Mouse (Mus musculus) left cerebral cortex, adult 9 months (tissue): Measurements from ENCODE around the gene Lingo3.
"Not testable (repeated sequence)": the region's sequence is repeated elsewhere in the genome, so short reads cannot be mapped to it uniquely, and the experiment has no call there.

Experiments
- DNase-seq, 2 experiments: peaks; one replicate each; pipeline ENCODE4 v3.0.0; 2022; ENCODE audit warnings: low spot score in 2 of 2

Gene Lingo3

DNA sequence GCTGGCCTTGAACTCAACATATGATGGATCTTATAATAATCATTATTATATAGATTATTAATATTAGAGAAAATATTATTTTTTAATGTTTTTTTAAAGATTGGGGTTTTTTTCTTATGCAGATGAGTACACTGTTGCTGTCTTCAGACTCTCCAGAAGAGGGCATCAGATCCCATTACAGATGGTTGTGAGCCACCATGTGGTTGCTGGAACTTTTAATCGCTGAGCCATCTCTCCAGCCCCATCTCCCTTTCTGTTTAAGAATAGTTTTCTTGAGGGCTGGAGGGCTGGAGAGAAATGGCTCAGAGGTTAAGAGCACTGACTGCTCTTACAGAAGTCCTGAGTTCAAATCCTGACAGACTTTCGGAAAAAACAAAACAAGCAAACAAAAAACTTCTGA, 21.8 kb downstream of the Lingo3 start:
- no peak for DNase-seq

DNA sequence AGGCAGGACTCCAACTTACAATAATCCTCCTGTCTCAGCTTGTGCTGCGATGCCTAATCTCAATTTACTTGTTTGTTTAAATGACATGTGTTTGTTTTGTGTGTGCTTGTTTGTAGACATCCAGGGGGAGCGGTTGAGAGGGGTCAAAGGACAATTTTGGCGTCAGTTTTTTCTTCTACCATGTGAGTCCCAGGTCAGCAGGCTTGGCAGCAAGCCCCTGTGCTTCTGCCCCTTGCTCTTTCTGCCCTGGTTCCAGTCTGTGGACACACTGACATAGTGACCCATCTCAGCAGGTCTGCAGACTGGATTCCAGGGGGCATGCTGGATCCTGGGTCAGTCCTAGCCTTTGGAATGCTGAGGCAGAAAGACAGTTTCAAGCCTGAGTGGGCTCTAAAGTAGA, 24.4 kb downstream of the Lingo3 start:
- DNase-seq, result no peak

DNA sequence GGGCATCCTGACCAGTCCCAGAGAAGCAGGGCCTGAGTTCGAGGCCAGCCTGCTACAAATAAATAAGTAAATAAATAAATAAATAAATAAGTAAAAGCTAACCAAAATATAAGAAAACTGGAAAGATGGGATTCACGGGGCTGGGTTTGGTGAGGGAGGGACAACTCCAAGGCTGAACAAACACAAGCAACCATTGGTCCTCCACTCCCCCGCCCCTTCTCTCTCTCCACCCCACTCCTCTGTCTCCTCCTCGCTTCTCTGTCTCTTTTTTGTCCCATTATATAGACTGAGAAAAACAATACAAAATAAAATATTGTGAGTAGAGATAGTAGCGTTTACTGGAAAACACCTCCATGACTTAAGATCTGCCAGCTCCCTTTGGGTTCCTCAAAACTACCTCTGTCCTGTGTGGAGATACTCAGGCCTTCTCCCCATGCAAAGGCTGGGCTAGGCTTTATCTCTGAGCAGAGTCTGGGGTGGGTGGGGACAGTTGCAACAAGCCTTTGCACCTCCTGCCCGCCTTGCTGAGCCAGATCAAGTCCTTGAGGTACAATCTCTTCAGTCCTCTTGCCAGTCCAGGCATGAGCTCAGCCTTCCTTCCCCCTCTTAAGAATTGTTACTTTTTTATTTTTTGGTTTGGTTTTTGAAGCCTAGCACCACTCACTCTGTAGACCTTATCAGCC, 25.1 kb downstream of the Lingo3 start:
- DNase-seq, result no peak

GRCm38 (mm10) chr10:80817955-80818354, 25.9 kb downstream of the Lingo3 start:
- not testable (repeated sequence) for DNase-seq

DNA sequence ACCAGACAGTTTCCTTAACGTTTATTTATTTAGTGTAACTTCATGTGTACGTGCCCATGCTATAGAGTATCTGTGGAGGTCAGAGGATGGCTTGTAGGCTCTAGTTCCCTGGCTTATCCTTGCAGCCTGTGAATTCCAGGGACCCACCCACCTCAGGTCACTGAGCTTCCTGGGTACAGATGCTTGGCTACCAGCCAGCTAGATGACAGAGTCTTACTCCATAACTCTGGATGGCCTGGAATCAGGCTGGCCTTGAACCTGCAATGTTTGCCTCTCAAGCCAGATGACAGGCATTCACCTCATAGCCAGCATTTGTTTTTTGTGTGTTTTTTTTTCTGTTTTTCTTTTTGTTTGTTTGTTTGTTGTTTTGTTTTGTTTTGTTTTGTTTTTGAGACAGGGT, 26.7 kb downstream of the Lingo3 start:
- no peak for DNase-seq

- DNase-seq, result not testable (repeated sequence)
Measured at GRCm38 (mm10) chr10:80816303-80816702, 27.5 kb downstream of the Lingo3 start.

DNA sequence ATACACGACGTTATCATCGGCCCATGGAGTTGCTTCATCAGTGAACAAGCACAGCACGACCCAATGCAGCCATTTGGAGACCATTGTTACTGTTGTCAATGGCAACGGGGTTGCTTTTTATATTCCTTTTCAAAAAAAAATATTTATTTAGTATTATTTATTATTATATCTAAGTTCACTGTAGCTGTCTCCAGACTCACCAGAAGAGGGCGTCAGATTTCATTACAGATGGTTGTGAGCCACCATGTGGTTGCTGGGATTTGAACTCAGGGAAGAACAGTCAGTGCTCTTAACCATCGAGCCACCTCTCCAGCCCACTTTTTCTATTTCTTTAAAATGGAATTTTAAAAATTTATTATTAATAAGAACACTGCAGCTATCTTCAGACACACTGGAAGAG, 29.0 kb downstream of the Lingo3 start:
- DNase-seq, result no peak

GRCm38 (mm10) chr10:80813366-80813765, 30.5 kb downstream of the Lingo3 start, which contains the start of gene Jsrp1:
Gene Jsrp1 (minus strand): TSS chr10:80813498.
- no peak for DNase-seq

GRCm38 (mm10) chr10:80812391-80813041, 31.3 kb downstream of the Lingo3 start:
- no peak for DNase-seq

- DNase-seq, result no peak
Measured at GRCm38 (mm10) chr10:80810084-80810483, 33.8 kb downstream of the Lingo3 start.

DNA sequence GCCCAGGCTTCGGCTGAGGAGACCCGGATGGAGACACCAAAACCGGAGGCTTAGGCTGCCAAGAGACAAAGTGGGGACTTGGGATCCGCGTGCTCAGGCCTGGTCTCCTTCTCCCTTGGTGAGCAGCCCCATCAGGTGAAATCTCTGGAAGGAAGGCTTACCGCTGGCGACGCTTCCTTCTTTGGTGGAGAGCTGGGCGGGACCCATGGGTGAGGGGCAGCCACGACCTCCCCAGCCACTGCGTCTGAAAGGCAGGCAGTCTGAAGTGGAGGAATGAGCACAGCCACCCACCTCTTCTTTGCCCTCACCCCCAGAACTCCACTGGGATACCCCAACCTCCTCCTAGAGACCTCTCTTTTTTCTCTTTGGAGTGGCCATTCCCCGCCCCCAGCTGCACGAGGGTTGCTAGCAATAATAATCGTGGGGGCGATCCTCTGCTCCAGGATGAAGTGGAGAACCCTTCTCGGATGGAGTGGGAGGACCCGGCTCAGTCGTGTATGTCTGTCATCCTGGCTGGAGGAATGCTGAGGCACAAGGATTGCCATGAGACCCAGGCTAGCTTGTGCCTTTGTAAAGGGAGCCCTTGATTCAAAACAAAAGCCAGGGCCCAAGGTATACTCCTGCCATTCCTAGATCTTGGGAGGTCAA, 34.7 kb downstream of the Lingo3 start:
- DNase-seq, result peak in 1 of 2 experiments; percentile 59

- no peak for DNase-seq
Measured at GRCm38 (mm10) chr10:80808099-80808984, 35.5 kb downstream of the Lingo3 start.

GRCm38 (mm10) chr10:80807057-80807627, 36.7 kb downstream of the Lingo3 start:
- peak; percentile 86 to 90 for DNase-seq

GRCm38 (mm10) chr10:80806341-80807056, 37.3 kb downstream of the Lingo3 start:
- DNase-seq, result no peak

GRCm38 (mm10) chr10:80805925-80806324, 37.9 kb downstream of the Lingo3 start:
- DNase-seq, result peak in 1 of 2 experiments; percentile 80

DNA sequence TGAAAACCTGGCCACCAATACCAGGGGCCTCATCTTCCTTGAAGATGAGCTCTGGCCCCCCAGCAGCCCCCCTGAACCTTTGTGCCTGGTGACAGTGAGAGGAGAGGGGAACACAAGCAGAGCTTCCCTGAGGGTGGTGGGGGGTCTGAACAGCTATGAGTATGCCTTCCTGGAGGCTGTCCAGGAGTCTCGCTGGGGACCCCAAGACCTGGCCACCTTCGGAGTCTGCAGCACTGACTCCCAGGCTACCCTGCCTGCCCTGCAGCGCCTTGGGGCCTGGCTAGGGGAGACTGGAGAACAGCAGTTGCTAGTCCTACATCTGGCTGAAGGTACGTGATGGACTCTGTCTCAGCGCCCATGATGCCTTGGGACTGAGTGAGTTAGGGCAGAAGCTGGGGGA, 38.5 kb downstream of the Lingo3 start:
- no peak for DNase-seq

- DNase-seq, result no peak
Measured at GRCm38 (mm10) chr10:80804916-80805315, 38.9 kb downstream of the Lingo3 start, which contains the start of gene Amh. Gene Amh (plus strand): TSS chr10:80805243.

GRCm38 (mm10) chr10:80804340-80804739, 39.5 kb downstream of the Lingo3 start:
- no peak for DNase-seq

DNA sequence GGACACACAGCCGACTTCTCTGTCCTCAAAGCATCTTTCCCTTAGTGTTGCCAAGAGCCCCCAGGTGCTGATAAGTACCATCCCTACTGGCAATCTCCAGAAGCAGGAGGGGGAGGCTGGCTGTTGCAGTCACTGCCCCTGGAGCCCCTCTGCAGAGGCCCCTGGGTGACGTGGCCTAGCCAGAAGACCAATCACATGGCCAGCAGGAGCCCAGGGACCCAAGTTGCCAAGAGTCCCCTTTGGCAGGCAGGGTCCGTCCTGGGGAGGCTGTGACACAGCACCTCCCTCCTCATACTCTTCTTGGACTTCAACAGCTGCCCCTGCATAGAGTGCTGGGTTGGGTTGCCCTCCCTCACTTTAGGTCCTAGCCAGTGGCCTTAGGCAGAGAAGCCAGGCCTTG, 40.8 kb downstream of the Lingo3 start:
- no peak for DNase-seq

DNA sequence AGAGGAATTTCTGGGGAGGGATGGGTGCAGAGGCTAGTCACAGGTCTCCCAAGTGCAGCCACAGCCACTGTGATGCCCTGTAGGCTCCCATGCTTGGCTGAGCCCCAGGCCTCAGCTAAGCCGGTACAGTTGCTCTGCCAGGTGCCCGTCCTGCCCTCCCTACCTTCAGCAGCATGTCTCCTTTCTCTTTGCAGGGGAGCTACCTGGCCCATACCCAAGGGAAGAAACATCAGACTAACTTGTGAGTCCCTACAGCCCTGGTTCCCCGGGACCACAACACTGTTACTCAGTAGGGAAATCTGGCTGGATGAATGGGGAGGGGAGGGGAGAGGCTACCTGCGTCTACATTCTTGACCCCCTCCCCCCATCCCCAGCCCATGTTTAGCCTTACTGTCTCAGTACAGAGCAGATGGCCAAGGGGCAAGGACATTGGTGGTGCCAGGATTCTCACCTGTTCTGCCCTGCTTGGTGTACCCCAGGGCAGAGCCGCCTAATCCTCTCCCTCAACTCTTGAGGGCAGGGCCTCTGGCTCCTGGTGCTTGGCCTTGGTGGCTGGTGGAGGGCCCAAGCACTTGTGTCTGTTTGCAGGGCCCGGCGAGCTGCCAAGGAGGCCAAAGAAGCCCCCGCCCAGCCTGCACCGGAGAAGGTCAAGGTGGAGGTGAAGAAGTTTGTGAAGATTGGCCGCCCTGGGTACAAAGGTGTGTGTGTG, 41.5 kb downstream of the Lingo3 start:
- no peak for DNase-seq
